ENCODE assay signal across 31 mouse cellular contexts in the genomic region with DNA sequence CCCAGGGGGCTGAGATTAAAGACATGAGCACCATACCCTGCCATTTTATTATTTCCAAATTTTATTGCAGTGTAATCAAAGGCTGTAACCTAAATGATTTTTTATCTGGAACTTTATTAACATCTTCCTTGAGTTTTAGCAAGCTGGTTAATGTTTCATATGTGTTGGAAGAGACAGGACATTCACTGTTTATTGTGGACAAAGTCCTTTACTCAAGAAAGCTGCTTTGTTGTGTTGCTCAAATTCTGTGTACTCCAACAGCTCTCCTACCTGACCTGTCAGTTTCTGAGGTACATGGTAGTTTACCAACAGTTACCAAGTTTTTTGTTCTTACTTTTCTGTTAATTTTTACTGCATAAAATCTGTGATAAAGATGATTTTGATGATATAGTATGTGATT.
"Had no signal": no experiment of that assay in that cellular context is flagged by ENCODE, and none has a peak within 500 bp of the region (broad histone marks: within the 10 kb centered on the region; RNA-seq: fewer than 3 reads in every experiment).

No protein-coding gene starts in this region.

- H3K27me3 ChIP-seq: limb, embryonic 12.5 days; limb, embryonic 13.5 days; limb, embryonic 15.5 days; liver, embryonic 12.5 days; liver, embryonic 13.5 days; liver, embryonic 15.5 days; lung, embryonic 15.5 days; megakaryocyte, embryonic 14.5 days; midbrain, embryonic 12.5 days; midbrain, embryonic 13.5 days; midbrain, embryonic 15.5 days; neural tube, embryonic 12.5 days had no signal

- H3K4me3 ChIP-seq: limb, embryonic 10.5 days; limb, embryonic 12.5 days; limb, embryonic 13.5 days; limb, embryonic 15.5 days; liver, embryonic 12.5 days; liver, embryonic 13.5 days; liver, embryonic 15.5 days; lung, embryonic 15.5 days; megakaryocyte, embryonic 14.5 days; midbrain, embryonic 10.5 days; midbrain, embryonic 12.5 days; midbrain, embryonic 13.5 days; midbrain, embryonic 15.5 days; myocyte; neural tube, embryonic 12.5 days had no signal

- H3K4me1 ChIP-seq: limb, embryonic 10.5 days; limb, embryonic 12.5 days; limb, embryonic 13.5 days; limb, embryonic 15.5 days; liver, embryonic 12.5 days; liver, embryonic 13.5 days; liver, embryonic 15.5 days; lung, embryonic 15.5 days; midbrain, embryonic 13.5 days; midbrain, embryonic 15.5 days had no signal

- H3K36me3 ChIP-seq: limb, embryonic 10.5 days; limb, embryonic 12.5 days; limb, embryonic 13.5 days; limb, embryonic 15.5 days; liver, embryonic 12.5 days; liver, embryonic 13.5 days; liver, embryonic 15.5 days; lung, embryonic 15.5 days; midbrain, embryonic 10.5 days; midbrain, embryonic 12.5 days; midbrain, embryonic 13.5 days; midbrain, embryonic 15.5 days; neural tube, embryonic 12.5 days had no signal

- H3K9ac ChIP-seq: limb, embryonic 12.5 days; limb, embryonic 13.5 days; limb, embryonic 15.5 days; liver, embryonic 12.5 days; liver, embryonic 13.5 days; liver, embryonic 14.5 days; liver, embryonic 15.5 days; liver, postnatal 0 days; lung, embryonic 14.5 days; lung, embryonic 15.5 days; midbrain, embryonic 12.5 days; midbrain, embryonic 13.5 days; midbrain, embryonic 15.5 days; neural tube, embryonic 12.5 days had no signal

- ATAC-seq: liver, embryonic 12.5 days; liver, postnatal 0 days; lung, postnatal 0 days; midbrain, embryonic 13.5 days; midbrain, embryonic 15.5 days; midbrain, embryonic 16.5 days had no signal

- H3K27ac ChIP-seq: limb, embryonic 10.5 days; limb, embryonic 12.5 days; limb, embryonic 13.5 days; limb, embryonic 15.5 days; liver, embryonic 12.5 days; liver, embryonic 13.5 days; liver, embryonic 14.5 days; liver, embryonic 15.5 days; lung, embryonic 15.5 days; macrophage; midbrain, embryonic 10.5 days; midbrain, embryonic 12.5 days; midbrain, embryonic 13.5 days; midbrain, embryonic 15.5 days; neural tube, embryonic 12.5 days had no signal

- DNase-seq: left cerebral cortex, postnatal 4 days; liver, embryonic 13.5 days; liver, postnatal 0 days; lung, adult 18-20 months; lung, adult 2 months; lung, embryonic 14.5 days; lung, postnatal 10 days; lung, postnatal 14 days; lung, postnatal 36 days; lung, postnatal 4 days; midbrain, embryonic 14.5 days had no signal

- H3K9me3 ChIP-seq: limb, embryonic 10.5 days; limb, embryonic 12.5 days; limb, embryonic 13.5 days; limb, embryonic 15.5 days; liver, embryonic 12.5 days; liver, embryonic 13.5 days; liver, embryonic 15.5 days; lung, embryonic 15.5 days; megakaryocyte, embryonic 14.5 days; midbrain, embryonic 10.5 days; midbrain, embryonic 12.5 days; midbrain, embryonic 13.5 days; midbrain, embryonic 15.5 days; neural tube, embryonic 12.5 days had no signal

- H3K4me2 ChIP-seq: limb, embryonic 12.5 days; limb, embryonic 13.5 days; limb, embryonic 15.5 days; liver, embryonic 11.5 days; liver, embryonic 12.5 days; liver, embryonic 13.5 days; liver, embryonic 15.5 days; lung, embryonic 14.5 days; lung, embryonic 15.5 days; midbrain, embryonic 11.5 days; midbrain, embryonic 12.5 days; midbrain, embryonic 13.5 days; midbrain, embryonic 15.5 days; neural tube, embryonic 12.5 days had no signal
